Mouse (Mus musculus) cerebellum, adult 8-10 months (tissue): ENCODE measurements around the gene Gne.
"Not testable (repeated sequence)": the region's sequence is repeated elsewhere in the genome, so short reads cannot be mapped to it uniquely, and the experiment has no call there.

Experiments used
- DNase-seq: peaks from one replicate; pipeline ENCODE4 v3.0.0; 2022

The Gne gene

GRCm38 (mm10) chr4:44072146-44072872 is 11.7 kb downstream of the Gne start:
- DNase-seq, result peak; percentile 87

GRCm38 (mm10) chr4:44071741-44072145 is 12.2 kb downstream of the Gne start:
- no peak for DNase-seq

- DNase-seq, result no peak
Measured at GRCm38 (mm10) chr4:44070641-44071040, 13.3 kb downstream of the Gne start.

- no peak for DNase-seq
Measured at GRCm38 (mm10) chr4:44069411-44069810, 14.6 kb downstream of the Gne start.

GRCm38 (mm10) chr4:44068736-44069135 is 15.2 kb downstream of the Gne start:
- no peak for DNase-seq

GRCm38 (mm10) chr4:44066891-44067290 is 17.1 kb downstream of the Gne start:
- DNase-seq, result no peak

- DNase-seq, result peak; percentile 88
Measured at GRCm38 (mm10) chr4:44065355-44066025, 18.5 kb downstream of the Gne start.

- no peak for DNase-seq
Measured at GRCm38 (mm10) chr4:44062816-44063215, 21.2 kb downstream of the Gne start.

GRCm38 (mm10) chr4:44062062-44062461 is 21.9 kb downstream of the Gne start:
- no peak for DNase-seq

GRCm38 (mm10) chr4:44059674-44060073 is 24.3 kb downstream of the Gne start:
- DNase-seq, result no peak

- DNase-seq, result no peak
Measured at GRCm38 (mm10) chr4:44049812-44050211, 34.2 kb downstream of the Gne start.

GRCm38 (mm10) chr4:44046066-44046465 is 37.9 kb downstream of the Gne start:
- DNase-seq, result no peak

- no peak for DNase-seq
Measured at GRCm38 (mm10) chr4:44044685-44045356, 39.2 kb downstream of the Gne start.

GRCm38 (mm10) chr4:44043182-44043581 is 40.8 kb downstream of the Gne start:
- not testable (repeated sequence) for DNase-seq

- no peak for DNase-seq
Measured at GRCm38 (mm10) chr4:44042429-44042828, 41.5 kb downstream of the Gne start.

- no peak for DNase-seq
Measured at GRCm38 (mm10) chr4:44040802-44041201, 43.2 kb downstream of the Gne start.

GRCm38 (mm10) chr4:44036455-44036854 is 47.5 kb downstream of the Gne start:
- DNase-seq, result no peak

- DNase-seq, result peak; percentile 50
Measured at GRCm38 (mm10) chr4:44031521-44031920, 52.5 kb downstream of the Gne start.

- DNase-seq, result peak; percentile 38
Measured at GRCm38 (mm10) chr4:44029661-44030066, 54.3 kb downstream of the Gne start.

- DNase-seq, result peak; percentile 17
Measured at GRCm38 (mm10) chr4:44028303-44029135, 55.5 kb downstream of the Gne start.

- no peak for DNase-seq
Measured at GRCm38 (mm10) chr4:44025570-44025969, 58.4 kb downstream of the Gne start.

- DNase-seq, result no peak
Measured at GRCm38 (mm10) chr4:44024241-44024640, 59.7 kb downstream of the Gne start.

GRCm38 (mm10) chr4:44023681-44024080 is 60.3 kb downstream of the Gne start:
- DNase-seq, result no peak
